Mouse (Mus musculus): ENCODE measurements around the gene Ap2m1. TPM values are rescaled to one million over a fixed set of nuclear protein-coding genes. Genes with fewer than 3 reads are reported as not detected.
A peak's percentile ranks its signal among the peaks of the same experiment; 100 is the strongest.
"Not testable (repeated sequence)": the region's sequence is repeated elsewhere in the genome, so short reads cannot be mapped to it uniquely, and the experiment has no call there.

Ap2m1 gene
- total RNA-seq (2021): 100 to 1,000 TPM; 121 to 146 TPM
- long read RNA-seq, experiment 1, transcript Ap2m1-202 (11 exons, 2,080 nt): major isoform, 30 of 40 reads
- long read RNA-seq, experiment 1, partial matches to known transcripts: 3 of 40 reads
- long read RNA-seq, experiment 1, other reads (novel, unspliced or antisense): 5 of 40 reads
- long read RNA-seq, experiment 2, transcript Ap2m1-202 (11 exons, 2,080 nt): major isoform, 29 of 34 reads
- long read RNA-seq, experiment 2, partial matches to known transcripts: 3 of 34 reads
- long read RNA-seq, experiment 2, other reads (novel, unspliced or antisense): 1 of 34 reads

DNA sequence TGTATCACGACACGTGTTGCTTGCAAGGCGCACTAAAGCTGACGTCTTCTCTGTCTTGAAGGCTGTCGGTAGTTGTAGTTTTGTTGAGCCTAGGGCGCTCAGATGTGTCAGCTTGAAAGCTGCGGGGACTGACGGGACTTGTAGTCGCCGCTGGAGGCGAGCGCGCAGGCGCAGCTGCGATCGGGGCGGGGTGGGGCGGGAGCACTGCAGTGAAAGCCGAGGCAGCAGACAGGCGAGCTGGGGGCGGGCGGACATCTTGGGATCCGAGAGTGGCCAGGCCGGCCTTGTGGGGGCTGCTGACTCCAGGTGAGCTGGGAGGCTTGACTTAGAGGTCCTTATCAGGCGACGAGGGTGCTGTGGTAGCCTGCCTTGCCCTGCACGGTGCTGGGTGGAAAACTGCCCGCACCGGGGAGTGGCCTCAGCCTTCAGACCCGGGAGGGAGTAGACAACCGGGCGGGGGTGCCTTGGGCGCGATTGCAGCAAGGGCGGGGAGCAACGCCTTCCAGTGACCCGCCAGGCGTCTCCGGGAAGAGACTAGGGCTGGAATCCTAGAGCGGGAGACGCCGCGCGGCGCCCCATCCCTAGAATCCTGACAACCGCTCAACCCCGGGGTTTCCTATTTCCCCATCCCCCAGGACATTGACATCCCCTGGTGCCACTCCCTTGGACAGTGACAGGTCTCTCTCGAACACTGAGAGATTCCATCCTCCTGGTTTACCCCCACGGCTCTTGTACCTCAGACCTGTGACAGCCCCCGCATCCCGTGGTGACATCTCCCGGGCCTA is at the start of gene Ap2m1:
TSS of gene Ap2m1 (plus strand) at position 183 of the 785 bp plus-strand sequence.
- peak; percentile 97 for DNase-seq (ENCODE audit: low spot score)

- DNase-seq (ENCODE audit: low spot score): no peak
Observed at GRCm38 (mm10) chr16:20486048-20486447, 49.2 kb upstream of the Ap2m1 start.

GRCm38 (mm10) chr16:20488151-20488550 is 47.1 kb upstream of the Ap2m1 start:
- no peak for DNase-seq (ENCODE audit: low spot score)

DNA sequence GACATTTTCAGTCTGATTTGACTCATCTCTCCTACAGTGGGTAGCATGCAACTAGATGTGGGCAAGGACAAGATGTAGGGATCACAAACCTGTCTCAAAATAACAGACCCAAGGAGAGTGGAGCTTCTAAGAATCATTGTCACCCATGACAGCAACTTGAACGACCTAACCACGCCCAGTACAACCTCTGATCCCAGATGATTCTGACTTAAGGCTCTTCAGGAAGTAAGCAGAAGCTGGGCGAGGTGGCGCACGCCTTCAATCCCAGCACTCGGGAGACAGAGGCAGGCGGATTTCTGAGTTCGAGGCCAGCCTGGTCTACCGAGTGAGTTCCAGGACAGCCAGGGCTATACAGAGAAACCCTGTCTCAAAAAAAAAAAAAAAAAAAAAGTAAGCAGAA is 46.5 kb upstream of the Ap2m1 start:
- not testable (repeated sequence) for DNase-seq (ENCODE audit: low spot score)

GRCm38 (mm10) chr16:20489233-20489632 is 46.0 kb upstream of the Ap2m1 start:
- DNase-seq (ENCODE audit: low spot score): no peak

- DNase-seq (ENCODE audit: low spot score): no peak
Observed at GRCm38 (mm10) chr16:20490581-20490980, 44.7 kb upstream of the Ap2m1 start.

DNA sequence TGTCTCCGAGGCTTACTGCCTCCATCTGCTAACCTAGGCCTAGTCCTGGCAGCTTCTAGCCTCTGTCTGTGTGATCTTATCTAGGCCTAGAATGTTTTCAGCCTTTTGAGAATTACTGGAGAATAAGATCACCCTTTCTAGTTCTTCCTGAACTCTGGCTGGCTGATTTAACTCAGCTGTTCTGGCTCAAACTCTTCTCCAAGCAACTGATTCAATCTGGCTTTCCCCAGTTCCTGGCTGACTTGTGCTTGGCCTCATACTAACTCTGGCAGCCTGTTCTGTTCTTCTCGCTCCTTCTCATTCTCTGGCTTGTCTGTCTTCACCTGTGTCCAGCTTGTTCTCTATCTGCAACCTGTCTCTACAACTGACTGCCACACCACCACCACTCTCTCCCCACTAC is 44.0 kb upstream of the Ap2m1 start:
- DNase-seq (ENCODE audit: low spot score): no peak

DNA sequence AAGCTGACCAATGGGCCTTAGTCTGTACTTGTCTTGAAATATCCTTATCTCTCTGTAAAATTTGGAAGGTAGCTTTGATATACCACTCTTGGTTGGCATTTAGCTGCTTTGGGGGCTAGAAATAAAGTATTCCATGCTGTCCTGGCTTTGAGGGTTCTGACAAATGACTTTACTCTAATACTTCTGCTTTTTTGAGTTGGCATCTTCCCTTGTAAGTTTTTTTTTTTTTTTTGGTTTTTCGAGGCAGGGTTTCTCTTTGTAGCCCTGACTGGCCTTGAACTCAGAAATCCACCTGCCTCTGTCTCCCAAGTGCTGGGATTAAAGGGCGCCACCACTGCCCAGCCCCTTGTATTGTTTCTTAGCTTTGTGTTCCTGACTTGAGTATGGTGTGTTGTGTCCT is 41.8 kb upstream of the Ap2m1 start:
- DNase-seq (ENCODE audit: low spot score): no peak

DNA sequence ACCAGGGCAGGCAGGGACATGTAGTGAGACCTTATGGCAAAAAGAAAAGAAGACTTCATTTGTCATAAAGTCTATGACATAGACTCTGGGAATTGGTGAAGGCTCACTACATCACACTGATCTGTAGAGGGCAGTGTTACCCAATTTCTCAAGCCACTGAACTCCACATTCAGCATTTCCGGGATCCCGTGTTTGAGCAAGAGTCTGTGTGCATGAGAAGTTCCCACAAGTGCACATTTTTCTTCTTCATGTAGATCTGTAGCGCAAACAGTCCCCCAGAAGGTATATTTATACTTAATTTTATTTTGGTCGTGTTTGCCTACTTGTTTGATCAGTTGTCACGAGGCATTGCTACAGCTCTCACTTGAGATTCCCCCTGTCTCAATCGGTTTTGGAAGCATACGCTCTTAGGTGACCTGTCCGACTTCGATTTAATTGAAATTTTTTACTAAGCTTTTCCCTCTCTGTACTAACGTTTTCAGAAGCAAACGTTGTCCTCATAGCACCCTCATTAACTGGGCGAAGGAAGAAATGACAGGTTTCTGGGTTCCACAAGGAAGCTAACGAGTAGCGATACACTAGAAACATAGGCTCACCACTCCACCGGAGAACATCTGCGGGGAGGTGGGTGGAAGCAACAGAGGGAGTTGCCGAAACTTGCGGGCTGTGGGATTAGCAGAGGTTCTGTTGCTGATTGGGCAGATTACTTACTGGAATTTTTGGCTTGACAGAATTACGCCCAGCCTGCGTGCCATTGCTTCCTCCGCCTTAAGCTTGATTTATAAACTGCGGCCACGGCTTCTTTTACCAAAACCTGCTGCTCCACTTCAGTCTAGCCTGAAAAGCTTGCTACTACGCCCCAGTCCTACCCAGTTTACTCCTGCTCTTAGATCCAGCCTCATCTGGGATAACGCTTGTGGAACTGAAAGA is 38.3 kb upstream of the Ap2m1 start:
- peak; percentile 80 for DNase-seq (ENCODE audit: low spot score)

GRCm38 (mm10) chr16:20497980-20498676 is 37.1 kb upstream of the Ap2m1 start:
- no peak for DNase-seq (ENCODE audit: low spot score)

DNA sequence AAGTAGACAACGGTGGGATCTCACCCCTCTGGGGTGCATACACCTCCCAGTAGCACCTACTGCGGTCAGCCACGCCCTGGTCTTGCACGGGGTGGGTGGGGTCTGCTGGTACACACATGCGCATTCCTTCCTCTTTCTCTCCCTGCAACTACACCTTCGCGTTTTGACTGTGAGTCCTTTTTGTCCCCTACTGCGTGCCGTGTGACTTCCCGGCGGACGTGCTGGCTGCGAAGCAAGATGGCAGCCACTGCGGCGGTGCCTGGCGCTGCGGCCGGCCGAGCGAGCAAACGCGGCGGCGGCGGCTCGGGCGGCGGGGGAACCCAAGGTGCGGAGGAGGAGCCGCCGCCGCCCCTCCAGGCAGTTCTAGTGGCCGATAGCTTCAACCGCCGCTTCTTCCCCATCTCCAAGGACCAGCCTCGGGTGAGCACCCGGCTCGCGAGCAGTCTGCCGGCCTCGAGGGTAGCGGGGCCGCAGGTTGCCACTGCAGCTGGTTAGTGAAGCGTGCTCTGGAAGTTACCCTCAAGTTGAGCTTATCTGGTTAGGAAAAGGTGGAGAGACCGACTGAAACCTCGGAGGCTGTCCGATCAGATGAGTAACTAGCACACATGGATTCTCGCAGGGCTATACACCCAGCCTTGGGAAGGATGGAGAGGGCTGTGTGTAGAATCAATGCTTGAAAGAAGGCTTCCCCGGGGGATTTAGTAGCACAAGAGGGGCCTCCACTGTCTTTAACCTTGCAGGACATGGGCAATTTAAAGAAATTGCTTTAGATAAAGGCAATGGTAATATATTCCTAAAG is 36.4 kb upstream of the Ap2m1 start, which contains the start of gene Eif2b5:
TSS of gene Eif2b5 (plus strand) at position 141 of the 799 bp plus-strand sequence.
- DNase-seq (ENCODE audit: low spot score): peak; percentile 96

DNA sequence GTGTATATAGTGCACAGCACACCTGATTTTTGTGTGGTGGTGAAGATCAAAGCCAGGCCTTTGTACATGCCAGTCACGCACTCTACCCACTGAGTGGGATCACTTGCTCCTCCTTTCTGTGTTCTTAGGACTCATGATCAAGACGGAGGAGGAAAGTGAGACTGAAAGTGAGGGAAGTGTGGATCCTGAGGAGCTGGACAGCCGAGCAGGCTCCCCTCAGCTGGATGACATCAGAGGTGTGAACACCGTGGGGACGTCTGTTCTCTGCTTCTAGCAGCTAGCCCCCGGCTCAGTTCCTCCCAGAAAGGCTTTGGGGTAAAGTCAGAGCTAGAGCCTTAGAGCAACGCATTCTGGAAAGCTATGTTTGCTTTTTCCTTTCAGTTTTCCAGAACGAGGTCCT is 29.3 kb upstream of the Ap2m1 start:
- DNase-seq (ENCODE audit: low spot score): no peak

GRCm38 (mm10) chr16:20509349-20509748 is 25.9 kb upstream of the Ap2m1 start:
- DNase-seq (ENCODE audit: low spot score): no peak

DNA sequence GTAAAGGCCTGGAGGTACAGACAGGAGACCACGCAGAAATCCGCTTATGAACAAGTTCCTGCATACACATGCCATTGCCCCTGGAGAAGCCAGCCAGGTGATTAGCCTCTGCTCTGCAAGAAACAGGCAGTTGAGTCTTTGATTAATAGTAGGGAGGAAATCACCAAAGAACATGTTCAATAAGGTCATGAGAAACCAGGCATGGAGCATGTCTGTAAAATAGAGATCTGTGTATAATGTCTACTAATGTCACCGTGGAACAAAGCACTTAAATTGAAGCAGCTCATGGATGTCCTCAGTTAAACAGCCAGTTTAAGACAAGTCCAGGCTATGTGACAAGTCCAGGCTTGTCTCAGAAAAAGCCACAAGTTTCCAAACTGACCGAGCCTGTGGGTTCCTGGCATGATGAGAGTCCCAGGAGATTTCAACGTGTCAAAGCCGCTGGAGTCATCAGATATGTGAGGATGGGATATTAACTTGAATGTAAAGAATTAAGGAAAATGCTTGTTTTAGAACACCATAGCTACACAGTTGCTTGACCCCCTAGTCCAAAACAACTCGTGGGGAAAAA is 23.9 kb upstream of the Ap2m1 start:
- no peak for DNase-seq (ENCODE audit: low spot score)

DNA sequence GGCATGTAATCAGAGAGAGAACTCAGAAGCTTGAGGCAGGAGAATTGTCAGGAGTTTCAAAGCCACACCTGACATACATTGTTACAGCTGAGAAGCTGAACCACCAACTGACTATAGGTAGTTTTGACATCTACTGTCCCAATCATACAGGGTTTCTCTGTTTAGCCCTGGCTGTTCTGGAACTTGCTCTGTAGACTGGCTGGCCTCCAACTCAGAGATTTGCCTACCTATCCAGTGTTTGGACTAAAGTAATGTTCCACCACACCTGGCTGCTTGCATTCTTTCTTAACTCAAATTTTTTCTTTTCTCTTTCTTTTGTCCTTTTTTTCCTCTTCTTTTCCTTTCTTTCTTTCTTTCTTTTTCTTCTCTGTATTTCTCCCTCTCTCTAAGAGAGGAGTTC is 19.2 kb upstream of the Ap2m1 start:
- no peak for DNase-seq (ENCODE audit: low spot score)

GRCm38 (mm10) chr16:20516726-20517201 is 18.5 kb upstream of the Ap2m1 start, which contains the start of gene Dvl3:
Gene Dvl3 (plus strand): TSS chr16:20516982.
- DNase-seq (ENCODE audit: low spot score): peak; percentile 90

- DNase-seq (ENCODE audit: low spot score): no peak
Observed at GRCm38 (mm10) chr16:20517216-20517615, 18.1 kb upstream of the Ap2m1 start.

- DNase-seq (ENCODE audit: low spot score): no peak
Observed at GRCm38 (mm10) chr16:20517701-20518374, 17.4 kb upstream of the Ap2m1 start.

DNA sequence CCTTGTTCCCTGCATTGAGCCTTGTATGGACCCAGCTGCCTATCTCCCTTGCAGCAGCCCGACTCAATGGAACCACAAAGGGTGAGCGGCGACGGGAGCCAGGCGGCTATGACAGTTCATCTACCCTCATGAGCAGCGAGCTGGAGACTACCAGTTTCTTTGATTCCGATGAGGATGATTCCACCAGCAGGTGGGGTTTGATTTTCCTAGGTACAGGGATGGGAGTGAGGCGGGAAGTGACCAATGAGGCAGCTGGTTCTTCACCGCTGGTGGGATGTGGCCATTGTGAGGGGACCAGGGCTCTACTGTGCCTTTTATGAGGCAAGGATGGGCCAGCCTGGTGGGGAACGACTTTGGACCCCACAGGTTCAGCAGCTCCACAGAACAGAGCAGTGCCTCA is 11.4 kb upstream of the Ap2m1 start:
- DNase-seq (ENCODE audit: low spot score): no peak
